9 mouse cellular contexts compared by ENCODE assay signal in genomic region chr4:133600306-133600705, GRCm38 (mm10). TPM values are rescaled to one million over a fixed set of nuclear protein-coding genes. Genes with fewer than 3 reads are reported as not detected.
DNase-seq lines count a peak whose midpoint lies in the region; ATAC-seq and TF ChIP-seq lines count a peak whose summit lies in the region.
"Had no signal": no experiment of that assay in that cellular context is flagged by ENCODE, and none has a peak within 500 bp of the region (broad histone marks: within the 10 kb centered on the region; RNA-seq: fewer than 3 reads in every experiment).

No protein-coding gene starts in this region.

- H3K4me1 ChIP-seq in cerebellum, adult 2 months (ENCODE audit: control insufficient read depth, insufficient read depth, low read length) = peaks cover 7% of the 10 kb centered on the region; the same call in 1 of the 2 replicates
- peaks cover 18% of the 10 kb centered on the region for H3K4me1 ChIP-seq in megakaryocyte, embryonic 14.5 days
- H3K4me1 ChIP-seq in limb, embryonic 12.5 days (replicated peaks) = peaks cover 19% of the 10 kb centered on the region
- H3K4me1 ChIP-seq in stomach, embryonic 14.5 days (ENCODE audit: control insufficient read depth, insufficient read depth, low read length) = peaks cover 5% of the 10 kb centered on the region; the same call in 1 of the 2 replicates

- H3K27ac ChIP-seq in cerebellum, adult 2 months (ENCODE audit: insufficient read depth, low read length) = no peak overlapping the region
- no peak overlapping the region for H3K27ac ChIP-seq in limb, embryonic 12.5 days
- H3K27ac ChIP-seq in stomach, embryonic 14.5 days (ENCODE audit: low read length) = peak overlapping the region; percentile 75

- peak overlapping the region; percentile 69 for H3K4me2 ChIP-seq in limb, embryonic 12.5 days
- peak overlapping the region; percentile 87 for H3K4me2 ChIP-seq in stomach, embryonic 14.5 days (replicated peaks; ENCODE audit: low read depth, low read length)

- peak overlapping the region; percentile 64 for H3K4me3 ChIP-seq in cerebellum, adult 2 months (replicated peaks; ENCODE audit: insufficient read depth, low read depth, low read length)
- H3K4me3 ChIP-seq in megakaryocyte, embryonic 14.5 days (replicated peaks) = peak overlapping the region; percentile 91
- H3K4me3 ChIP-seq in limb, embryonic 12.5 days (replicated peaks) = peak overlapping the region; percentile 49
- H3K4me3 ChIP-seq in stomach, embryonic 14.5 days (ENCODE audit: low read depth, low read length) = peak overlapping the region; percentile 47

- no peaks in the 10 kb centered on the region for H3K9me3 ChIP-seq in megakaryocyte, embryonic 14.5 days
- H3K9me3 ChIP-seq in limb, embryonic 12.5 days = no peaks in the 10 kb centered on the region
- H3K9me3 ChIP-seq in stomach, embryonic 14.5 days (ENCODE audit: control insufficient read depth, low read depth, low read length) = no peaks in the 10 kb centered on the region

- 13% methylated on average over 9 of the region's 9 CpGs for WGBS in cerebellum, adult 2 months
- WGBS in limb, embryonic 12.5 days = 12% methylated on average over 9 of the region's 9 CpGs
- WGBS in stomach, embryonic 14.5 days = 15% methylated on average over 9 of the region's 9 CpGs

- no peak for TF ChIP-seq CTCF in cerebellum, adult 2 months (IDR thresholded peaks at IDR 0.05; ENCODE audit: borderline replicate concordance, insufficient read depth, low read depth, low read length)

- peak overlapping the region; percentile 53 for H3K9ac ChIP-seq in limb, embryonic 12.5 days (replicated peaks)
- peak overlapping the region; percentile 46 for H3K9ac ChIP-seq in stomach, embryonic 14.5 days (replicated peaks; ENCODE audit: low read depth, low read length)

- no peak for ATAC-seq in megakaryocyte, adult 5-6 weeks (ENCODE audit: poor library complexity, severe bottlenecking)
- ATAC-seq in limb, embryonic 12.5 days (ENCODE audit: insufficient number of reproducible peaks, insufficient read depth, low FRiP score, low TSS enrichment, low read depth) = no peak
- ATAC-seq in stomach, embryonic 14.5 days (ENCODE audit: insufficient number of reproducible peaks, insufficient read depth, low FRiP score, low read depth) = no peak

- TF ChIP-seq POLR2A in cerebellum, adult 2 months (IDR thresholded peaks at IDR 0.05; ENCODE audit: borderline replicate concordance, insufficient read depth, low read length) = no peak

- no peaks in the 10 kb centered on the region for H3K27me3 ChIP-seq in cerebellum, adult 2 months (ENCODE audit: control insufficient read depth, insufficient read depth, low read length)
- H3K27me3 ChIP-seq in megakaryocyte, embryonic 14.5 days (replicated peaks) = peaks cover 8% of the 10 kb centered on the region
- peaks cover 51% of the 10 kb centered on the region for H3K27me3 ChIP-seq in limb, embryonic 12.5 days
- H3K27me3 ChIP-seq in stomach, embryonic 14.5 days (ENCODE audit: control insufficient read depth, insufficient read depth, low read length) = peaks cover 15% of the 10 kb centered on the region

- DNase-seq in cerebellum, adult 2 months = no peak
- no peak for DNase-seq in cerebellum, adult 18-20 months
- no peak for DNase-seq in embryo, embryonic 10.5 days (ENCODE audit: low spot score)
- DNase-seq in cerebellum, postnatal 4 days (ENCODE audit: low spot score in 2 of 2) = no peak

- peaks cover 41% of the 10 kb centered on the region for H3K36me3 ChIP-seq in megakaryocyte, embryonic 14.5 days (replicated peaks; ENCODE audit: low read length)
- peaks cover 21% of the 10 kb centered on the region for H3K36me3 ChIP-seq in limb, embryonic 12.5 days
- 0 out of 2 replicates have a peak, but pooled peaks cover 4% of the 10 kb centered on the region for H3K36me3 ChIP-seq in stomach, embryonic 14.5 days (ENCODE audit: control insufficient read depth, insufficient read depth, low read length)

RNA-seq across cellular contexts. Expression of gene Sfn, which starts 1.7 kb away (rescaled TPM):
- 4.2 and 4.8 TPM in 2 replicates for polyA plus RNA-seq in cerebellum, adult 2 months (2012; rRNA removed)
- polyA plus RNA-seq in megakaryocyte, embryonic 14.5 days (2012; ENCODE audit: insufficient read depth, low replicate concordance) = 9.2 and 15.3 TPM in 2 replicates
- total RNA-seq in megakaryocyte, adult 5-6 weeks (2015) = 2.5 and 4.1 TPM in 2 replicates
- total RNA-seq in megakaryocyte, adult 5-6 weeks (2017) = 1.2 and 4.0 TPM in 2 replicates
- 37.2 and 43.3 TPM in 2 replicates for polyA plus RNA-seq in limb, embryonic 12.5 days (2016; fragmentation: Nextera tagmentation; extraction: Ambion mirVana)
- polyA plus RNA-seq in stomach, embryonic 14.5 days (2014; fragmentation: Nextera tagmentation; extraction: Ambion mirVana) = 158 and 163 TPM in 2 replicates

RNA-seq across cellular contexts. Expression of gene Gpn2, which starts 16.1 kb away (rescaled TPM):
- polyA plus RNA-seq in cerebellum, adult 2 months (2012; rRNA removed) = 23.6 and 23.9 TPM in 2 replicates
- polyA plus RNA-seq in megakaryocyte, embryonic 14.5 days (2012; ENCODE audit: insufficient read depth, low replicate concordance) = 45.3 and 49.8 TPM in 2 replicates
- total RNA-seq in megakaryocyte, adult 5-6 weeks (2015) = 14.0 and 15.1 TPM in 2 replicates
- total RNA-seq in megakaryocyte, adult 5-6 weeks (2017) = 12.8 and 15.5 TPM in 2 replicates
- 21.3 and 23.2 TPM in 2 replicates for polyA plus RNA-seq in limb, embryonic 12.5 days (2016; fragmentation: Nextera tagmentation; extraction: Ambion mirVana)
- polyA plus RNA-seq in stomach, embryonic 14.5 days (2014; fragmentation: Nextera tagmentation; extraction: Ambion mirVana) = 17.7 and 18.9 TPM in 2 replicates

RNA-seq across cellular contexts. Expression of gene Gpatch3, which starts 25.8 kb away (rescaled TPM):
- polyA plus RNA-seq in cerebellum, adult 2 months (2012; rRNA removed) = 9.4 and 10.2 TPM in 2 replicates
- polyA plus RNA-seq in megakaryocyte, embryonic 14.5 days (2012; ENCODE audit: insufficient read depth, low replicate concordance) = 5.4 and 30.6 TPM in 2 replicates
- total RNA-seq in megakaryocyte, adult 5-6 weeks (2015) = 2.7 and 3.7 TPM in 2 replicates
- total RNA-seq in megakaryocyte, adult 5-6 weeks (2017) = 32.6 and 40.2 TPM in 2 replicates
- polyA plus RNA-seq in limb, embryonic 12.5 days (2016; fragmentation: Nextera tagmentation; extraction: Ambion mirVana) = 11.7 and 12.0 TPM in 2 replicates
- polyA plus RNA-seq in stomach, embryonic 14.5 days (2014; fragmentation: Nextera tagmentation; extraction: Ambion mirVana) = 5.5 TPM in 2 replicates

RNA-seq across cellular contexts. Expression of gene Nr0b2, which starts 47.1 kb away (rescaled TPM):
- polyA plus RNA-seq in cerebellum, adult 2 months (2012; rRNA removed) = 2.1 and 2.6 TPM in 2 replicates
- polyA plus RNA-seq in megakaryocyte, embryonic 14.5 days (2012; ENCODE audit: insufficient read depth, low replicate concordance) = not detected in 2 replicates
- total RNA-seq in megakaryocyte, adult 5-6 weeks (2015) = 0.23 and 1.5 TPM in 2 replicates
- total RNA-seq in megakaryocyte, adult 5-6 weeks (2017) = 0.20 TPM in 1 of 2 replicates, not detected in the other
- polyA plus RNA-seq in limb, embryonic 12.5 days (2016; fragmentation: Nextera tagmentation; extraction: Ambion mirVana) = not detected in 2 replicates
- polyA plus RNA-seq in stomach, embryonic 14.5 days (2014; fragmentation: Nextera tagmentation; extraction: Ambion mirVana) = 3.3 and 4.1 TPM in 2 replicates
- total RNA-seq: layer of hippocampus, postnatal 25 days had no signal

RNA-seq across cellular contexts. Expression of gene Zdhhc18, which starts 49.6 kb away (rescaled TPM):
- polyA plus RNA-seq in cerebellum, adult 2 months (2012; rRNA removed) = 51.8 and 58.7 TPM in 2 replicates
- 53.7 and 98.5 TPM in 2 replicates for polyA plus RNA-seq in megakaryocyte, embryonic 14.5 days (2012; ENCODE audit: insufficient read depth, low replicate concordance)
- total RNA-seq in megakaryocyte, adult 5-6 weeks (2015) = 15.0 and 29.5 TPM in 2 replicates
- 9.3 and 12.2 TPM in 2 replicates for total RNA-seq in megakaryocyte, adult 5-6 weeks (2017)
- 4.0 and 7.1 TPM in 2 replicates for polyA plus RNA-seq in limb, embryonic 12.5 days (2016; fragmentation: Nextera tagmentation; extraction: Ambion mirVana)
- polyA plus RNA-seq in stomach, embryonic 14.5 days (2014; fragmentation: Nextera tagmentation; extraction: Ambion mirVana) = 2.7 and 3.2 TPM in 2 replicates
